ENCODE assay signal across 14 mouse cellular contexts in the genomic region with DNA sequence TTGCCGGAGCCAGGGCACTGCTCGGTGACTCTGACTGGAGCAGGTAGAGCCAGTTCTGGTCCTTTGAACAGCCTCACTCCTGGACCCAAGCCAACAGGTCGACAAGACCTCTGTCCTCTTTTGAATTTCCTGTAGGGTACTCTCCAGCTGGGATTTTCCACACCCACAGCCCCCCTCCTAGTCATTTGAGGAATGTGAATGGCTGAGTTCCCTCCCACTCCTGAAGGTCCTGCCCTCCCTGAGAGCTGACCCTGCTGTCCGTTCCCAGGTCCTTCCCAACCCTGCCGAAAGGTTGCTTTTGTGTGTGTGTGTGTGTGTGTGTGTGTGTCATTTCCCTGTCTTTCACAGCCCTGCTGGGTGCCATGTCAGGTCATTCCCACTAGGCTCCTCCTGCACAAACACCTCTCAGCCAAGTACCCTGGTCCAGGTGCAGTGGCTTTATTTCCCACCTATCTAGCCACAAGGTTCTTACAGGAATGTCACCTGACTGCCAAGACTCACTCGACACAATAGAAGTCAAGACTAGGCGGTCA. TPM values are rescaled to one million over a fixed set of nuclear protein-coding genes. Genes with fewer than 3 reads are reported as not detected.
A peak's percentile ranks its signal among the peaks of the same experiment; 100 is the strongest.
DNase-seq lines count a peak whose midpoint lies in the region; ATAC-seq lines count a peak whose summit lies in the region.
"Had no signal": no experiment of that assay in that cellular context is flagged by ENCODE, and none has a peak within 500 bp of the region (broad histone marks: within the 10 kb centered on the region; RNA-seq: fewer than 3 reads in every experiment).

No protein-coding gene starts in this region.

- H3K4me2 ChIP-seq in liver, embryonic 11.5 days = no peak overlapping the region

- no peaks in the 10 kb centered on the region for H3K27me3 ChIP-seq in liver, embryonic 11.5 days (replicated peaks; ENCODE audit: control insufficient read depth, insufficient read depth, low read length)

- H3K4me1 ChIP-seq in liver, embryonic 11.5 days (replicated peaks; ENCODE audit: control insufficient read depth, insufficient read depth, low read length) = no peaks in the 10 kb centered on the region

- no peak overlapping the region for H3K4me3 ChIP-seq in liver, embryonic 11.5 days (ENCODE audit: low read depth, low read length)

- H3K9ac ChIP-seq in liver, embryonic 11.5 days (ENCODE audit: low read depth, low read length) = no peak overlapping the region

- peak; percentile 34 for DNase-seq in liver
- no peak for DNase-seq in liver, embryonic 11.5 days (ENCODE audit: low spot score)
- peak; percentile 70 to 74 for DNase-seq in kidney, postnatal 36 days
- DNase-seq in lung, postnatal 25 days (ENCODE audit: low spot score) = peak; percentile 90
- peak; percentile 11 for DNase-seq in yolk sac, embryonic 10.5 days (ENCODE audit: low spot score)
- no peak for DNase-seq in heart, adult 9 months (ENCODE audit: low spot score in 2 of 2)
- no peak for DNase-seq in cerebellum, adult 18-20 months
- DNase-seq in left cerebral cortex, adult 9 months (ENCODE audit: low spot score in 2 of 2) = no peak
- DNase-seq: embryo, embryonic 11 days; heart, postnatal 36 days; layer of hippocampus, adult 9-11 months; right cerebral cortex, postnatal 25 days; thymus, postnatal 25 days had no signal

- H3K9me3 ChIP-seq in liver, embryonic 11.5 days (ENCODE audit: control insufficient read depth, low read length) = no peaks in the 10 kb centered on the region

- no peak for ATAC-seq in liver, embryonic 11.5 days (replicated peaks; ENCODE audit: low FRiP score)
- ATAC-seq: forebrain, embryonic 14.5 days had no signal

- peaks cover 2% of the 10 kb centered on the region; the same call in 1 of the 2 replicates for H3K36me3 ChIP-seq in liver, embryonic 11.5 days (ENCODE audit: control insufficient read depth, insufficient read depth, low read length)

- 55% methylated on average over 7 of the region's 7 CpGs for WGBS in liver, embryonic 11.5 days

- no peak overlapping the region for H3K27ac ChIP-seq in liver, embryonic 11.5 days (ENCODE audit: low read depth, low read length)

RNA-seq across cellular contexts. Expression of a gene that starts 8.1 kb away (rescaled TPM):
- 11.5 and 11.7 TPM in 2 replicates for polyA plus RNA-seq in liver, embryonic 11.5 days (2014; fragmentation: Nextera tagmentation; extraction: Ambion mirVana)

RNA-seq across cellular contexts. Expression of a gene that starts 21.3 kb away (rescaled TPM):
- 21.4 and 23.6 TPM in 2 replicates for polyA plus RNA-seq in liver, embryonic 11.5 days (2014; fragmentation: Nextera tagmentation; extraction: Ambion mirVana)

RNA-seq across cellular contexts. Expression of a gene that starts 21.4 kb away (rescaled TPM):
- polyA plus RNA-seq in liver, embryonic 11.5 days (2014; fragmentation: Nextera tagmentation; extraction: Ambion mirVana) = 25.1 and 29.0 TPM in 2 replicates

RNA-seq across cellular contexts. Expression of a gene that starts 21.4 kb away (rescaled TPM):
- polyA plus RNA-seq in liver, embryonic 11.5 days (2014; fragmentation: Nextera tagmentation; extraction: Ambion mirVana) = 58.3 and 64.8 TPM in 2 replicates

RNA-seq across cellular contexts. Expression of a gene that starts 27.3 kb away (rescaled TPM):
- 2.7 and 3.4 TPM in 2 replicates for polyA plus RNA-seq in liver, embryonic 11.5 days (2014; fragmentation: Nextera tagmentation; extraction: Ambion mirVana)
- polyA plus RNA-seq: forebrain, embryonic 14.5 days had no signal

Comparison
In these comparisons a context has a peak if more than half of its experiments do, and no peak if none do; other contexts are left out.
1. DNase-seq: peak in liver (single experiment), kidney, postnatal 36 days (2 of 2), lung, postnatal 25 days (single experiment) and yolk sac, embryonic 10.5 days (single experiment); none in liver, embryonic 11.5 days (single experiment), heart, adult 9 months (0 of 2), cerebellum, adult 18-20 months (0 of 2) and left cerebral cortex, adult 9 months (0 of 2).